Mouse (Mus musculus) CH12.LX (cell line): ENCODE results near the gene C3. TPM values are rescaled to one million over a fixed set of nuclear protein-coding genes. Genes with fewer than 3 reads are reported as not detected.

ENCODE experiments used
- DNase-seq: peaks from one replicate; pipeline ENCODE4 v3.0.0-alpha.2; 2013; ENCODE audit errors: extremely low read depth
- H3K27ac ChIP-seq: 2 replicates; pipeline ENCODE4 v1.5.1; 2012; ENCODE audit warnings: low read depth, mild to moderate bottlenecking, control low read depth, moderate library complexity; ENCODE audit not compliant: insufficient read depth
- H3K27me3 ChIP-seq: replicated peaks from 2 replicates; pipeline ENCODE3; 2012; ENCODE audit warnings: inconsistent platforms
- H3K36me3 ChIP-seq, 2 experiments: replicated peaks in 1 of 2; 2 replicates each; pipeline versions ENCODE3 to v1.6.1; 2012; ENCODE audit warnings: inconsistent platforms in 1 of 2, low read length in 1 of 2, mild to moderate bottlenecking in 1 of 2, mixed read lengths in 1 of 2, moderate library complexity in 1 of 2; ENCODE audit not compliant: control insufficient read depth in 1 of 2, insufficient read depth in 1 of 2
- H3K4me1 ChIP-seq, 2 experiments: 2 replicates each; pipeline ENCODE4 v1.6.1; 2012; ENCODE audit warnings: inconsistent platforms in 1 of 2, moderate library complexity in 1 of 2; ENCODE audit not compliant: insufficient read depth in 2 of 2, control insufficient read depth in 1 of 2
- H3K4me2 ChIP-seq: 2 replicates; pipeline ENCODE4 v1.6.1; 2012; ENCODE audit warnings: low read depth, mild to moderate bottlenecking, control low read depth; ENCODE audit not compliant: poor library complexity, insufficient read depth, severe bottlenecking
- H3K4me3 ChIP-seq, 3 experiments: fragments of 150-350 bp in 1 of 3; sonication (generic) in 1 of 3; replicated peaks in 1 of 3; 2 replicates each; pipeline versions ENCODE3 to v1.5.1; 2011 to 2012; ENCODE audit warnings: low read depth in 2 of 3, low read length in 2 of 3, mild to moderate bottlenecking in 2 of 3, moderate library complexity in 2 of 3, control low read depth in 1 of 3, improper control_type of control experiment in 1 of 3, inconsistent platforms in 1 of 3, mixed read lengths in 1 of 3; ENCODE audit not compliant: poor library complexity in 1 of 3
- H3K79me2 ChIP-seq: replicated peaks from 2 replicates; pipeline ENCODE4 v1.6.1; 2012; ENCODE audit warnings: mild to moderate bottlenecking, moderate library complexity; ENCODE audit not compliant: control insufficient read depth, poor library complexity, insufficient read depth, severe bottlenecking; ENCODE audit errors: extremely low read depth
- H3K9ac ChIP-seq: 2 replicates; pipeline ENCODE4 v1.6.1; 2012; ENCODE audit warnings: low read depth, mild to moderate bottlenecking, control low read depth, moderate library complexity; ENCODE audit not compliant: insufficient read depth
- H3K9me3 ChIP-seq: replicated peaks from 2 replicates; pipeline ENCODE3; 2012; ENCODE audit warnings: low read length, inconsistent platforms, mixed read lengths
- BHLHE40 ChIP-seq: IDR thresholded peaks from 2 replicates; pipeline ENCODE4 v1.6.1; 2011; ENCODE audit warnings: mild to moderate bottlenecking, low read depth, low read length, improper control_type of control experiment
- CHD2 ChIP-seq: IDR thresholded peaks from 2 replicates; pipeline ENCODE4 v1.6.1; 2011; ENCODE audit warnings: low read length, improper control_type of control experiment
- CTCF ChIP-seq, 2 experiments: IDR thresholded peaks in 1 of 2; conservative IDR thresholded peaks in 1 of 2; 2 replicates each; pipeline ENCODE4 v1.5.1; 2011 to 2012; ENCODE audit warnings: low read depth in 2 of 2, low read length in 2 of 2, improper control_type of control experiment in 1 of 2, inconsistent platforms in 1 of 2, mild to moderate bottlenecking in 1 of 2, moderate library complexity in 1 of 2
- ELF1 ChIP-seq: IDR thresholded peaks from 2 replicates; pipeline ENCODE4 v1.6.1; 2014; ENCODE audit warnings: low read depth, mild to moderate bottlenecking, inconsistent platforms, low read length, improper control_type of control experiment
- ETS1 ChIP-seq: conservative IDR thresholded peaks from 2 replicates; pipeline ENCODE4 v1.6.1; 2012; ENCODE audit warnings: low read depth, mild to moderate bottlenecking, inconsistent platforms, low read length, improper control_type of control experiment, moderate library complexity
- GABPA ChIP-seq: IDR thresholded peaks from 2 replicates; pipeline ENCODE4 v1.6.1; 2012; ENCODE audit warnings: low read depth, low read length, improper control_type of control experiment, inconsistent platforms; ENCODE audit not compliant: insufficient replicate concordance
- HCFC1 ChIP-seq: IDR thresholded peaks from 2 replicates; pipeline ENCODE4 v1.6.1; 2012; ENCODE audit warnings: low read depth, mild to moderate bottlenecking, inconsistent platforms, low read length, improper control_type of control experiment
- IRF4 ChIP-seq: IDR thresholded peaks from 2 replicates; pipeline ENCODE4 v1.6.1; 2014; ENCODE audit warnings: low read depth, mild to moderate bottlenecking, inconsistent platforms, low read length, improper control_type of control experiment
- JUN ChIP-seq: IDR thresholded peaks from 2 replicates; pipeline ENCODE4 v1.6.1; 2011; ENCODE audit warnings: low read depth, mild to moderate bottlenecking, low read length, improper control_type of control experiment, moderate library complexity; ENCODE audit not compliant: insufficient read depth
- KAT2A ChIP-seq: IDR thresholded peaks from 2 replicates; pipeline ENCODE4 v1.6.1; 2012; ENCODE audit warnings: low read length, improper control_type of control experiment, inconsistent platforms; ENCODE audit not compliant: insufficient replicate concordance
- NELFE ChIP-seq: IDR thresholded peaks from 2 replicates; pipeline ENCODE4 v1.6.1; 2011; ENCODE audit warnings: low read depth, low read length, improper control_type of control experiment
- NRF1 ChIP-seq: IDR thresholded peaks from 2 replicates; pipeline ENCODE4 v1.6.1; 2014; ENCODE audit warnings: low read depth, mild to moderate bottlenecking, inconsistent platforms, low read length, improper control_type of control experiment, moderate library complexity
- POLR2A ChIP-seq: IDR thresholded peaks from 2 replicates; pipeline ENCODE4 v1.6.1; 2011; ENCODE audit warnings: low read depth, mild to moderate bottlenecking, improper control_type of control experiment, low read length
- RCOR1 ChIP-seq: conservative IDR thresholded peaks from 2 replicates; pipeline ENCODE4 v1.6.1; 2012; ENCODE audit warnings: low read depth, mild to moderate bottlenecking, inconsistent platforms, low read length, improper control_type of control experiment
- SIN3A ChIP-seq: IDR thresholded peaks from 2 replicates; pipeline ENCODE4 v1.6.1; 2012; ENCODE audit warnings: low read length, improper control_type of control experiment, inconsistent platforms
- SMC3 ChIP-seq: IDR thresholded peaks from 2 replicates; pipeline ENCODE4 v1.6.1; 2011; ENCODE audit warnings: low read depth, low read length, improper control_type of control experiment
- TBP ChIP-seq: conservative IDR thresholded peaks from 2 replicates; pipeline ENCODE4 v1.6.1; 2011; ENCODE audit warnings: low read depth, low read length, improper control_type of control experiment
- TCF12 ChIP-seq: IDR thresholded peaks from 2 replicates; pipeline ENCODE4 v1.6.1; 2014; ENCODE audit warnings: low read depth, mild to moderate bottlenecking, inconsistent platforms, low read length, improper control_type of control experiment
- UBTF ChIP-seq: IDR thresholded peaks from 2 replicates; pipeline ENCODE4 v1.6.1; 2012; ENCODE audit warnings: low read depth, mild to moderate bottlenecking, inconsistent platforms, low read length, improper control_type of control experiment, moderate library complexity
- ZMIZ1 ChIP-seq: IDR thresholded peaks from 2 replicates; pipeline ENCODE4 v1.6.1; 2012; ENCODE audit warnings: low read depth, mild to moderate bottlenecking, inconsistent platforms, low read length, improper control_type of control experiment
- dilution Hi-C: fragments of 300-500 bp; cut with MboI; formaldehyde crosslinking; loops from 2 replicates; pipeline ENCODE4 v1.14.3; 2020; ENCODE audit warnings: low sequenced_read_pairs; ENCODE audit not compliant: extremely low pct_unique_long_range_greater_than_20kb, extremely low pct_ligation_motif_present
- in situ Hi-C: fragments of 300-500 bp; cut with MboI; formaldehyde crosslinking; loops from 3 replicates; pipeline ENCODE4 v1.14.3; 2019; ENCODE audit warnings: low sequenced_read_pairs, low pct_ligation_motif_present, low pct_unique_long_range_greater_than_20kb, mixed read lengths
- polyA plus RNA-seq: library from polyadenylated mRNA; unstranded; fragments of >175 nt; gene quantifications from 2 replicates; pipeline ENCODE4 v1.2.1, GENCODE M21; 2012; ENCODE audit warnings: low read depth; ENCODE audit not compliant: insufficient read length
- total RNA-seq, 2 experiments: library from RNA; depleted of rRNA; stranded (reverse); fragments of 300-350 nt in 1 of 2; fragments of >200 nt in 1 of 2; gene quantifications; 2 replicates each; pipeline ENCODE4 v1.2.3; 2012 to 2014

The C3 gene
- total and polyA plus RNA-seq, 3 experiments = 1.2 to 5.4 (median 3.9) TPM

DNA sequence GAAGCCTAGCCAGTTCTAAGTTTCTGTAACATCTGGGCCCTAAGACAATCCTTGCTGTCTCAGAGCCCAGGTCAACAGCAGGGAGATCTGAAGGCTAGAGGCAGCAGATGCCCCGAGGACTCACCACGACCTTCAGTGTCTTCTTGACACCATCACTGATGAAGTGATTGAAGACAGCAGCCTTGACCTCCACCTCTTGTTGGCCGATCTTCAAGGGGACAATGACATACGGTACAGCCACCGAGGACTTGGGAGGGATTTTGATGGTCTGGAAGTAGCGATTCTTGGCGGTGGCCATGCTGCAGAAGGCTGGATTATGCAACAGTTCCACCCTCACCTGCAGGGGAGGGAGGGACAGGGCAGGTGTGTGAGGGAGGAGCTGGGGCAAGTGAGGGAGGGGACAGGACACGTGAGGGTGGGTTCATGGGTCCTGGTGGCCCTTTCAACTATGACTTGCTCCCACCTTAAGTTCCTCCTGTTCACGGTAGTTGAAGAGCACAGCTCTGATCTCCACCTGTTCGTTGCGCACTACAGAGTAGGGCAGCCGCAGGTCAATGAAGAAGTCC, 9.5 kb downstream of the C3 start:
- dilution Hi-C loops (no loop called here), in situ Hi-C loops (loop anchor here (5.0 kb wide), 1 partner anchor 119 kb away; no protein-coding TSS in a partner anchor)
- TF ChIP-seq CTCF (conservative IDR thresholded peaks at IDR 0.05 in 1 of 2, IDR thresholded peaks at IDR 0.05 in 1 of 2; ENCODE audit: low read depth in 2 of 2, low read length in 2 of 2) = 0 out of 4 replicates have a peak, but pooled peaks of 1 of the 2 experiments have one; percentile 3
- TF ChIP-seq POLR2A = no peak
- no peak for TF ChIP-seq CHD2
- TF ChIP-seq ZMIZ1 = no peak
- Histone ChIP-seq H3K27me3 (peaks cover 11% of the 10 kb centered on the region), H3K27ac (no peak overlapping the region), H3K4me2 (no peak overlapping the region), H3K9ac (no peak overlapping the region), H3K79me2 (no peaks in the 10 kb centered on the region), H3K4me3 (no peak overlapping the region), H3K9me3 (no peaks in the 10 kb centered on the region), H3K4me1 (peaks cover 12 to 29% of the 10 kb centered on the region in 2 experiments), H3K36me3 (no peaks in the 10 kb centered on the region)
- no peak for DNase-seq

DNA sequence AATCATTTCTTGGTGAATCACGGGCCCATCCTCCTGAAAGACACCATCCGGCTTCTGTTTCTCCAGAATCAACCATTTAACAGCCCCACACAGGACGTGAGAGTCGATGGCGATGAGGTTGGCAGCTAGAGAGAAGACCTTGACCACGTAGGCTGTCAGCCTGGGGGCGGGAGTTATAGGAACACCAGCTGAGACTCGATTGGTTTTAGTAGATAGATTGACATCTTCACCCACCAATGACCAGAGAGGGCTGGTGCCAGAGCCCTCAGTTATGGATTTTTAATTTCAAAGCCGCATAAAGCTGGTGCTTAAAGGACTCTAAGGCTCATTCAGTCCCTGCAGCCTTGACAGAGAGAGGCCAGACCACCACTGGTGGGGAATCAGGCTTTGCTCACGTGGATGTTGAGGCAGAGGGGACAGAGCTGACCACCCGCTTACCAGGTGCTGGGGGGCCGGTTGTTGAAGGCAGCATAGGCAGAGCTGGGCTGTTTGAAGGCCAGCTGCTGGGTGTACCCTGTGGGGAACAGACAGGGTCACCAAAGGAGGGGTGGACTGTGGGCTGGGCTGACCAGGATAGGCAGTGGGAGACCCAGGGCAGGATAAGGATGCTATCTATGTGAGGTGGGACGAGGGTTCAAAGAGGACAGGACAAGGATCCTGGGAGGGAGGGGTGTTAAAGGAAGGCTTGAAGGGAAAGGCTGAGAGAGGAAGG, 13.1 kb downstream of the C3 start:
- in situ Hi-C loops = loop anchor here (5.0 kb wide), 1 partner anchor 122 kb away; no protein-coding TSS in a partner anchor
- TF ChIP-seq CHD2 (peak; percentile 90), POLR2A (0 out of 2 replicates have a peak, but pooled peaks have one; percentile 25), ETS1 (no peak), RCOR1 (no peak)
- TF ChIP-seq, all 38 proteins: peak for 2
- dilution Hi-C loops = no loop called here
- Histone ChIP-seq H3K36me3 (no peaks in the 10 kb centered on the region), H3K4me1 (peaks cover 8 to 10% of the 10 kb centered on the region in 2 experiments; a peak in 3 of 4 replicates), H3K27me3 (peaks cover 4% of the 10 kb centered on the region), H3K79me2 (no peaks in the 10 kb centered on the region), H3K9me3 (no peaks in the 10 kb centered on the region), H3K27ac (no peak overlapping the region), H3K9ac (0 out of 2 replicates have a peak overlapping the region, but pooled peaks have one; percentile 44), H3K4me2 (peak overlapping the region; percentile 63), H3K4me3 (peak overlapping the region in 1 of 3 experiments; percentile 45)
- DNase-seq = peak; percentile 73

DNA sequence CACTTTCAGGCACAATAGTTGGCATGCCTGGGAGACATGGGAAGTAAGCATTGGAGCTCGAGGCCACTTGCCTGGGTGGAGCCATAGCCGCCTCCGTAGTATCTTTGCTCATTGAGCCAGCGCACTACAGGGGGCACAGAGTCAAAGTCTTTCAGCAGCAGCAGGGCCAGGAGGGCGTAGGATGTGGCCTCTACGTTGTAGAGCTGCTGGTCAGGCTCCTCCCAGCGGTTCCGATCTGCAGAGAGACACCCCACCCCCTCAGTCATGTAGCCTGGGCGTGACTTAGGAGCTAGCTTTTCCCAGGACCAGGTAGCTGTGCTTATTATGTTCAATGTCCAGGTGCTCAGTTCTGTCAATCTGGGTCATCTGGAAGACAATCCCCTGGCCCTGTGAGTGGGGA, 16.4 kb downstream of the C3 start:
- no peak overlapping the region for H3K9ac ChIP-seq
- no peak overlapping the region for H3K27ac ChIP-seq
- no peak for TF ChIP-seq JUN
- no peak for TF ChIP-seq SMC3
- no peak for TF ChIP-seq SIN3A
- TF ChIP-seq KAT2A = no peak
- TF ChIP-seq UBTF = no peak
- no peak for TF ChIP-seq ELF1
- TF ChIP-seq TBP = no peak
- TF ChIP-seq BHLHE40 = no peak
- TF ChIP-seq GABPA = no peak
- TF ChIP-seq TCF12 = no peak
- TF ChIP-seq NELFE = no peak
- TF ChIP-seq POLR2A = no peak
- TF ChIP-seq IRF4 = no peak
- TF ChIP-seq NRF1 = no peak
- no peak for TF ChIP-seq HCFC1
- in situ Hi-C loops (no loop called here), dilution Hi-C loops (no loop called here)
- no peak for DNase-seq
- no peak overlapping the region for H3K4me3 ChIP-seq
- H3K4me2 ChIP-seq = no peak overlapping the region
- no peaks in the 10 kb centered on the region for H3K9me3 ChIP-seq
- H3K4me1 ChIP-seq = peaks cover 6 to 13% of the 10 kb centered on the region in 2 experiments; a peak in 2 of 4 replicates
- H3K27me3 ChIP-seq = peaks cover 4% of the 10 kb centered on the region
- no peaks in the 10 kb centered on the region for H3K36me3 ChIP-seq
- H3K79me2 ChIP-seq = no peaks in the 10 kb centered on the region
